Mouse (Mus musculus): Measurements from ENCODE around the gene Pyurf.

Gene Pyurf

DNA sequence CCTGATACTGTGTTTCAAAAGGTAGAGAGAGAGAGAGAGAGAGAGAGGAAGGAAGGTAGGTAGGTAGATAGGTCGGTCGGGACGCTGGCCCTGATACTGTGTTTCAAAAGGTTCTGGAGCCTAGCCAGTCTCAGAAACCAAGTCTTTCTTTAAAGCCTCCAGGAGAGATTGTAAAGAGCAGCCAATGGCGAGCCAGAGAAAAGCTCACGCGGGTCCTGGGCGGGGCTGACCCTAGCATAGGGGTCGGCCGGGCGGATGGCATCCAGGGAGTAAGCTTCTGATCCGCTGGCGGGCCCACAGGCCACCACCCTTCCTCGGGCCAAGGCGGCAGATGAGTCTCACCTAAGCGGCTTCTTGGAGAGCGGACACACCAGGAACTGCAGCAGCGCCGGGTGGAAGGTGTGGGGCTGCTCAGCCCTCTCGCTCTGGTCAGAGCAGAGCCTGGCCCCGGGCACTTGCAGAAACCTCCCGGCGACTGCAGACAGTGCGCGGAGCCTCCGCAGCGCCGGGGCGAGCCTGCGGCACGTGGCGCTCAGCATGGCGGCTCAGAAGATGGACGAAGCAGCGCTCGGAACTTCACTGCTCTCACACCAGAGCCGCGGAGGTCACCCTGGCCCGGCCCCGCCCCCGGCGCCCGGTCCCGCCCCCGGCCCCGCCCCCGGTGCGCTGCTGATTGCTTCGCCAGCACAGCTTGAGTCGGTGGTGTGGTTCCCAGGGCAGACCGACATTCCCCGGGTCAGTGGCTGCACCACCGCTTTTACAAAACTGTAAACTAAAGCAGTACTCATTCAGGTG, at the start of gene Pyurf:
TSS of gene Pyurf (minus strand) at position 612 of the 795 bp plus-strand sequence.
- DNase-seq (ENCODE audit: low read depth, low spot score): peak; percentile 92

DNA sequence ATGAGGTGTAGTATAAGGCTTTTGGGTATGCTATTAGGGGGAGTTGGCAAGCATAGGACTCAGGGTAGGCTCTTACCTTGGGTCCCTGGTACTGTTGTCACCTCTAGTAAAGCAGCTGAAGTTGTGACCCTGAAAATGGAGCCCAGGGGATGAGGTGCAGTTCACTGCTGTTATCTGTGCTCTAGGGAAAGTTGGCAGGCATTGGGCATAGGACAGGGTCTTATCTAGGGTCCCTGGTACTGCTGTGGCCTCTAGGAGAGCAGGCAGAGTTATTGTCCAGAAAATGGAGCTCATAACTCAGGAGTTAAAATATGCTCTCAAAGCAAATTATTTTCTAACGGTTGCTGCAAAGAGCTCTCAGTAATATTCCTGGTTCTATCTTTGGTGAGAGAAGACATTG, 29.5 kb upstream of the Pyurf start:
- DNase-seq (ENCODE audit: low read depth, low spot score): no peak

DNA sequence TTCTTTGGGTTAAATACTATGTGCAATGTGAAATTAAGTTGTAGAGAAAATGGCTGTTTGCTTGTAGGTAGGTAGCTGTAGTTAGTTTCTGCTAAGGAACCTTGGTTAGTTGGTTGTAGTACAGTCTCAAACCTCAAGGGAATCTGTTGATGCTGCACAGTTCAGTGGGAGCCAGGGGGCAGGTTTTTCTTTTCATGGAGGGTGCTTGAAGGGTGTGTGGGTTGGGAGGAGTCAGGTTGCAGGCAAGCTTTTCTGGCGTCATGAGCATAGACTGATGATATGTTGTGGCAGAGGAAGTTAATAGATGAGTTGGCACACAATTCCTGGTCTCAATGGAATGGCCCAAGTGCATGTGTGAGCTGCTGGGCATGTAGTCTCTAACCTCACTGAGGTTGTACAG, 19.8 kb upstream of the Pyurf start:
- DNase-seq (ENCODE audit: low read depth, low spot score): peak; percentile 33

DNA sequence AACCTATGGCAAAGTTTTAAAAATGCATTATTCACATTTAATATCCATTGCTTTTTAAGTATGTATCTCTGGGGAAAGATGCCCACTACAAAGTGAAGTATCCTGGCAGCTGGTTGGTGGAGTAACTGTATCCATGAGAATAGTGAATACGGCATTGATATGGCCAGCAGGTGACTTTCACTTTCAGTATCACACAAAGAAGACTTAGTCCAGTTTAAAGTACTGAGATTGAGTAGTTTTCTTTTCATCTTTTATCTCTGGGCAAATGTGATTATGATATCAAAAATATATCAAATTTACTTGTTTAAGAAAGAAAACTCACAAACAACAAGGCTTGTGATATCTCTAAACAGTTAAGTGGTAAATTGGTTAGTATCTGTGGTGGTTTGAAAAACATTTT, 14.8 kb upstream of the Pyurf start:
- peak; percentile 52 for DNase-seq (ENCODE audit: low read depth, low spot score)

DNA sequence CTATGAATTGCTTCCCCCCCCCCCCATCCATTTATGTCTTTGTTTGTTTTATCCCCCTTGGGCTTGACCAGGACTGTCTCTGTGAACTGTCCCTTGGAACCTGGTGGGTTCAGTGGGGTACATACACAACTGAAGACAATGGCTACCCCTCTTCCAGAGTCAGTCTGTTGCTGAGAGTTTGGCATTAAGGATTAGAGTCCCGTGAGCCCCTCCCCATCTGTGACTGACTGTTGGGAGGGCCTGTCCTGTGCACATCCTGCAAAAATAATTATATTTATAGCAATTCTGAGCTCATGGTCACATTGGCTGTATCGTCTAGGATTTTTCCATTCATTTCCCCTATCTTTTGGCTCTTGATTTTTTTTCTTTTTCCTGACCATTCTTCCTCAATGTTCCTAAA, 11.8 kb upstream of the Pyurf start:
- peak; percentile 30 for DNase-seq (ENCODE audit: low read depth, low spot score)

DNA sequence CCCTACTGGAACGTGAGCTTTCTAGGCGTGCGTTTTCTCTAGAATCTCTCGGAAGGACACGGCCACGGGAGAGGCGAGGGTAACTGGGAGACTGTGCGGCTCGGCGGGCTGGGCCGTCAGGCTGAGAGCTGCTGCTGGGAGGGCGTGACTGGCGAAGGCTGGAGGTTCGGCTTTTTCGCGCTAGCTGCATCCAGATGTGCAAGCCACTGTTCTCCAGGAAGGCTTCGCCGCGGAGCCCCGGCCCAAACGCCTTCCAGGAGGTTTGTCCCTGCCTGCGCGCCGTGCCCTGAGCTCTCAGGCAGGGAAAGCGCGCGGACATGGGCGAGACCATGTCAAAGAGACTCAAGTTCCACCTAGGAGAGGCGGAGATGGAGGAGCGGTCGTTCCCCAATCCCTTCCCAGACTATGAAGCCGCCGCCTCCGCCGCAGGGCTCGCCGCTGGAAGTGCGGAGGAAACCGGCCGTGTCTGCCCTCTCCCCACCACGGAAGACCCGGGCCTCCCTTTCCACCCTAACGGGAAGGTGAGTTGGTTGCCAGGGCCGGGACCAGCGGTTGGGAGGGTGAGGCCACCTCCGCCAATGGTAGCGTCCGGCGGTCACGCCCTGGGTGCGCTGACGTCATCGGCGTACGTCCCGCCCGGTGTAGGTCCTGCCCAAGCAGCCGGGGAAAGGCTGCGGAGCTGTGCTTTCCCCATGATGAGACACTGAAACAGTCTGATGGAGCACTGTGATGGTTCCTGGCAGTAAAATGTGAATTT, 11.0 kb upstream of the Pyurf start:
- DNase-seq (ENCODE audit: low read depth, low spot score): peak; percentile 97

DNA sequence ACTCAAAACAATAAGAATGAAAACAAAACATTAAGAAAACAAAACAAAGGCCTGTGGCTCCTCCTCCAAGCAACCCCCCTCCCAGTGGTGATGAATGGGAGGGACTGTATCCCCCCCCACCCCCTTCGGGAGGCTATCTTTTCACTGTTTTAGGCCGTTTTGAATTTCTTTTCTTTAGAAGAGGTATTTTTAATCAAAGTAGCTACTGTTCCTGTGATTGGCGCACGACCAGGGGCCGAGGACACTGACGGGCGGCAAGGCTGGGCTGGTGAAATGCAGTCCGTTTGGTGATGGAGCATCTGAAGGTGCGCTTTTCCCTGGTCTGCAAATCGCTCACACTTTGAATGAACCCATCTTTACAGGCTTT, 10.5 kb upstream of the Pyurf start, which contains the start of gene Lancl2:
TSS of gene Lancl2 (plus strand) at position 165 of the 367 bp plus-strand sequence.
- DNase-seq (ENCODE audit: low read depth, low spot score): no peak

DNA sequence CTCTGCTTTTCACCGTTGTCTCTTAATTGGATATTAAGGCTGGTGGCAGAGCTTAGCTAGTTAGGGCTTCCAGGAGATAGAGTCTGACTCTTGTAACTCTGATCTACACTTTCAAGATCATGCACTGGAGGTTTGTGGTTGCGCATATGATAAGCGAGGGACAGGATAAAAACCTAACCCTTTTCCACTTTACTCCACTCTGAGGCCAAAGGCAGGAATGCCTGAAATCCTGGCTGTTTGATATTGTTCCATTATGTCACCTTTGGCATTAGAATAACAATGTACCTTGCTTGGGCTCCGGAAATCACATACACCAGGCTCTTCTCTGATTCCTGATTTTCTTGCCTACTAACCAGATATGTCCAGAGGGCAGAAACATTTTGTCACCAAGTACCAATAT, 9.8 kb upstream of the Pyurf start:
- DNase-seq (ENCODE audit: low read depth, low spot score): no peak

DNA sequence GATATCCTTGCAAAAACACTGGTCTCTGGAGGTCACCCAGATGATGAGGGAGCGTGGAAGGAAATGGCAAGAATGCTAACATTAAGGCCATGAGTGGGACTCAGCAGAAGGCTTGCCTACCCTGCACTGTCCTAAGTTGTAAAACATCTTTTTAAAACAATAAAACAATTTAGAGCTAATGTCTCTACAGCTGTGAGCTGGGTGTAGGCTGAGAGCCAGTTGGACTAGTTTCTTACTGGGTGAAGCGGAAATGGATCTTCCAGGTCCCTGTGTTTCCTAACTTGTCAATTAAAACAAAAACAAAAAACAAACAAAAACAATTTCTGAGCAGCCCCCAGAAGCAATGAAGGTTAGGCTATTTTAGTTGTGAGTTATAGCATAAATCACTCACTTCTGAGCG, 1.2 kb upstream of the Pyurf start:
- no peak for DNase-seq (ENCODE audit: low read depth, low spot score)

DNA sequence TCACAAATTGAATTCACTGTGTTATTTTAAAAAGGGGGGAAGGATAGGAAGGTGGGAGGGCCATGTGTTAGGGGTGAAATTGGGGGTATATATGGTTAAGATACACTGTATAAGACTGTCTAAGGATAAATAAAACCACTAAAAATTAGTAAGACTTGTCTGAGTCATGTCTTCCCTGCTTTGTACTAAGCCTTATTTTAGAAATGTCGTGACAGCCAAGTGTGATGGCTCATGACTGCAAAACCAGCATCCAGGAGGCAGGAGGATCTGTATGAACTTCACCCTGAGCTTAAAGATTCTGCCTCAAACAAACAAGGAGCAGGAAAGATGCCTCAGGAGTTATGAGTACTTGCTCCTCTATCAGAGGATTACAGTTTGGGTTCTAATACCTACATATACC, 7.7 kb downstream of the Pyurf start:
- no peak for DNase-seq (ENCODE audit: low read depth, low spot score)

DNA sequence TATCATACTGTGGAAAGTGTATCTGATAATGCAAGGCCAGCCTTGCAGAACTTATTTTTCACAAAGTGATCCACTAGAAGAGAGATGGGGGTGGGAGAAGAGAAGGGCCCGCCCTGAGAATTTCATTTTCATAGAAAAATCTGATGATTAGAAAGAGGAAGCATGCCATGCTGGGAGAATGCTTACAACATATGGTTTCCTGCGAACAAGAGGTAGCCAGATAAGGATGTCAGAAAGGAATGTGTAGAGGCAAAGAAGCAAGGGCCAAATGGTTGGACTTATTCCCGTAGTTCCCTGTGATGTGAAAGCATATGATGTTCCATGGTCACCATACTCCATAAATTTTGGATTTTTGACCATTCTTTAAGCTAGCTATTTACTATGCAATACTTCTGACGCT, 30.6 kb downstream of the Pyurf start:
- no peak for DNase-seq (ENCODE audit: low read depth, low spot score)

DNA sequence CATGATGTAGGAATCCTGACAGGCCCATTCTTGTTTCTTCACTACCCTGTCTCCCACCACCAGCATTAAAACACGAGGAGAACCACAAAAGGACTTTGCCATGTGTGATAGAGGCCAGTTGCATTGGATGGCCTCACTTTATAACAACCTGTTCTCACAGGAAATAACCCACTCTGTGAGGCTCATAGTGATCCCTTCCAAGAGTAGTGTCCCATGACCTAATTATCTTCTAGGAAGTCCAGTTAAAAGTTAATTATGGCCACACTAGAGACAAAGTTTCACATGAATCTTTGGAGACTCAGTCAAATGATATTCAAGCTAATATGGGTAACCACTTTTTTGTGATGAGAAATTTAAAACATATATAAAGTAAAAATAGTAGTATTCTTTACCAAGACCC, 44.6 kb downstream of the Pyurf start:
- DNase-seq (ENCODE audit: low read depth, low spot score): no peak

DNA sequence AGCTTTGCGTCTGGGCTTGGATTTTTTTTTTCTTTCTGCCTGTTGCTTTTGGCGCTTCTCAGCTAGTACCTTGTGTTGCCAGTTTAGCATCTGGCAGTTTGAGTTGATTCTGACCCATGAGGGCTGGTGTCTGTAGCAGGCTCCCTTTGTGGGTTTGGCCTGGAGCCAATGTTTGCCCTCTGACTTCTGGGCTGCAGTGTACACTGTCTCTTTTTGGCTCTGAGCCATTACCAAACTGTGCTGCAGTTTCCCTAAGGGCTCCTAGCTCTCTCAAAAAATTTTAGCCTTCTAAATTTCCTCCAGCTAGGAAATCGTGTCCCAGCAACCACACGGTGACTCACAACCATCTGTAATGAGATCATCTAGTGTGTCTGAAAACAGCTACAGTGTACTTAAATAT, 50.1 kb downstream of the Pyurf start:
- peak; percentile 14 for DNase-seq (ENCODE audit: low read depth, low spot score)

DNA sequence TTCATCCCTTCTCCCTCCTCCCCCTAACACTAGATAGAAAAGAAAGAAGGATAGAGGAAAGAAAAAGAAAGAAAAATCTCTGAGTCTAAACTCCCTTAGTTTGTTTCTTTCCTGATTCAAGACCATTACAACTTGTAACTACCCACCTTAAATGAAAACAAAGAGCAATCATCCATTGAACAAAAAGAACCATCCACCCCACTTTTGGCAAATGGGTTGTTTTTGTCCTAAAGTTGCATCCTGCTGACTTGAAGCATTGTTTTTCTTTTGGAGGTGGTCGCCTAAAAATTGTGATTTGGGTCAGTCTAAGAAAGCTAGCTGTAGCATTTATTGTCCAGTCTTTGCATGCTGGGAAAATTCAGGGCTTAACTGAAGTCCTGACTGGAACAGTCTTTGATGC, 52.3 kb downstream of the Pyurf start:
- no peak for DNase-seq (ENCODE audit: low read depth, low spot score)

Measured in CD4-positive, CD25-positive, alpha-beta regulatory T cell, adult 2 months (primary cell).